Mouse (Mus musculus): ENCODE results near the gene Bag2. TPM values are rescaled to one million over a fixed set of nuclear protein-coding genes. Genes with fewer than 3 reads are reported as not detected.

Bag2 gene
- polyA plus RNA-seq, 1 experiment: 17.0 TPM

DNA sequence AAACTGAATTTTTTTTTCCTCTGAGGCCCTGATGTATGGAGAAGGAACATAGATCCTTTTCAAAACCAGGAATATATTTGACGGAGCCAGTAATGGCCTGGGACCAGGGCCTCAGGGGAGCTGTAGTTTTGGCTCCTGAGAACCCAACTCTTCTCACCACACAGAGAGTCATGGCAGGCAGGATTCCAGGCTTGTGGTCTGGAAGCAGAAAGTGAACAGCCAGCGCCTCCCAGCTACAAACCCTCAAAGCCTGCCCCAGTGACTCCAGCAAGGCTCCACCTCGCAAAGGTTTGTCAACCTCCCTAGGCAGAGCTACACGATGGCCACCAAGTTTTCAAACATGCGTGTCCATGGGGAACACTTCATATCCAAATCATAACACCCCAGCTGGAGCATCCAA lies 45.6 kb downstream of the Bag2 start:
- Histone ChIP-seq H3K4me3 (replicated peaks; ENCODE audit: extremely low read depth, low read depth, low read length) (no peak overlapping the region), H3K4me1 (ENCODE audit: control insufficient read depth, insufficient read depth, low read length) (no peaks in the 10 kb centered on the region)
- DNase-seq: no peak
- 79% methylated on average over 5 of the region's 5 CpGs for WGBS
- TF ChIP-seq CTCF (IDR thresholded peaks at IDR 0.05; ENCODE audit: insufficient read depth, low read length) (no peak), POLR2A (IDR thresholded peaks at IDR 0.05; ENCODE audit: borderline replicate concordance, extremely low read depth, low read depth, low read length) (no peak)

DNA sequence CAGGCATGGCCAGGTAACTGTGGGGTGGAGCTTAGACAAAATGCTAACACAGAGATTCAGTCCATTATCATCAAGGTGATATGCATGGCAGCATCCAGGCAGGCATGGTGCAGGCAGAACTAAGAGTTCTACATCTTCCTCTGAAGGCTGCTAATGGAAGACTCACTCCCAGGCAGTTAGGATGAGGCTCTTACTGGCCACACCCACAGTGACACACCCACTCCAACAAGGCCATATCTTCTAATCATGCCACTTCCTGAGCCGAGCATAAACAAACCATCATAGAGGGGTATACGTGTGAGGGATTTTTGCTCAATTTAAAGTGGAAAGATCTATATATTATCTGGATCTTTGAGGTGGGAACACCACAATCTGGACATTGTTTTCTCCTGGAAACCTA lies 48.0 kb downstream of the Bag2 start:
- DNase-seq: no peak
- 29% methylated on average over 2 of the region's 2 CpGs for WGBS
- H3K4me3 ChIP-seq (replicated peaks; ENCODE audit: extremely low read depth, low read depth, low read length): no peak overlapping the region
- no peaks in the 10 kb centered on the region for H3K4me1 ChIP-seq (ENCODE audit: control insufficient read depth, insufficient read depth, low read length)
- TF ChIP-seq POLR2A (IDR thresholded peaks at IDR 0.05; ENCODE audit: borderline replicate concordance, extremely low read depth, low read depth, low read length) (no peak), CTCF (IDR thresholded peaks at IDR 0.05; ENCODE audit: insufficient read depth, low read length) (no peak)

DNA sequence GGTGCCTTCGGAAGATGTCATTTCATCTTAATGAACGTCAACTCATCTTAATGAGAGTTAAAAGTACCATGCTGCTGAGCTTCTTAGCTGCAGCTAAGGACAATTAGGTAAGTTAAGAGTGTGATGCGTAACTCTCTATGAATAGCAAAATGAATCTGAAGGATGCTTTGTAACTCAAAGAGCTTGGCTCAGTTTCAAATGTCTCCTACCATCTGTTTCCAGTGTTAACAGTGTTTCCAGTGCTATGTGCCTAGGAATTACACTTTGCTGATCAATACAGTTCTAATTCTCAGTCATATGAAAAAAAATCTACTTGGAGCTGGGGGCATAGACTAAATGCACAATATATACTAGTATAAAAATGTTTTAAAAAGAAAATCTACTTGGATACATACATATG lies 56.4 kb downstream of the Bag2 start:
- WGBS: 93% methylated on average over 3 of the region's 3 CpGs
- no peak for TF ChIP-seq POLR2A (IDR thresholded peaks at IDR 0.05; ENCODE audit: borderline replicate concordance, extremely low read depth, low read depth, low read length)
- TF ChIP-seq CTCF (IDR thresholded peaks at IDR 0.05; ENCODE audit: insufficient read depth, low read length): no peak
- no peak for DNase-seq

DNA sequence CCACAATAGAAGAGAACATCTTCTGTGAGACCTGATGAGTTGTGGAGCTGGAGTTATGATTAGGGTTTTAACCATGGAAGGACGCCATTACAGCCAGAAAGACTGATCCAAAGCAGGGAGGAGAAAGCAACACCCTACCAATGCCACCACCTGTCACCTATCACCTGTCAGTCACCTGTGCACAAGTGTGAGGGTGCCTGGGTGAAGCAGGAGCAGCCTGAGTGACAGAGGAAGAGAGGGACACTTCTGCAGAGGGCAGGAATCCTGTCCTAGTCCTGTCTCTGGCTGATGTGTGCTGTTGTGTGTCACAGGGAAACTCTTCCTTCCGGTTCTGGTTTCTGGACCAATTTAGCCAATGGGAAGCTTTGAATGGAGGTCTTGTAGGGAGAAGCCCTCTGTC lies 61.6 kb downstream of the Bag2 start:
- TF ChIP-seq CTCF (IDR thresholded peaks at IDR 0.05; ENCODE audit: insufficient read depth, low read length) (no peak), POLR2A (IDR thresholded peaks at IDR 0.05; ENCODE audit: borderline replicate concordance, extremely low read depth, low read depth, low read length) (no peak)
- WGBS: 72% methylated on average over 2 of the region's 2 CpGs
- no peak for DNase-seq
- no peaks in the 10 kb centered on the region for H3K4me1 ChIP-seq (ENCODE audit: control insufficient read depth, insufficient read depth, low read length)
- H3K4me3 ChIP-seq (replicated peaks; ENCODE audit: extremely low read depth, low read depth, low read length): no peak overlapping the region

More for the DNA sequence above, 56.4 kb downstream of the Bag2 start:
- H3K4me1 ChIP-seq (ENCODE audit: control insufficient read depth, insufficient read depth, low read length): no peaks in the 10 kb centered on the region
- H3K4me3 ChIP-seq (replicated peaks; ENCODE audit: extremely low read depth, low read depth, low read length): no peak overlapping the region

Other genes starting within 250 kb of the Bag2 start
- 2.3 and 4.0 TPM in 2 replicates for gene Prim2, start 88.0 kb downstream of the Bag2 start, polyA plus RNA-seq (2012; rRNA removed)
- 11.3 and 17.3 TPM in 2 replicates for gene Rab23, start 37.9 kb downstream of the Bag2 start, polyA plus RNA-seq (2012; rRNA removed)
- 4.3 and 5.5 TPM in 2 replicates for gene Zfp451, start 56.8 kb upstream of the Bag2 start, polyA plus RNA-seq (2012; rRNA removed)
- 0.45 and 0.59 TPM in 2 replicates for gene Bend6, start 150.0 kb upstream of the Bag2 start, polyA plus RNA-seq (2012; rRNA removed)
- gene Dst, start 150.4 kb upstream of the Bag2 start, polyA plus RNA-seq (2012; rRNA removed): 42.8 and 55.4 TPM in 2 replicates

All from lung, adult 2 months (tissue).